8 mouse cellular contexts compared by ENCODE assay signal in genomic region chr10:95183051-95183450, GRCm38 (mm10).
DNase-seq lines count a peak whose midpoint lies in the region; ATAC-seq lines count a peak whose summit lies in the region.

No protein-coding gene starts in this region.

- intact Hi-C loops in heart, postnatal 10 days (cut with DNase I) = no loop called here
- intact Hi-C loops in left cerebral cortex, postnatal 4 days (cut with DNase I) = no loop called here

- H3K4me1 ChIP-seq in midbrain, embryonic 13.5 days (replicated peaks) = no peaks in the 10 kb centered on the region

- no peaks in the 10 kb centered on the region for H3K27me3 ChIP-seq in midbrain, embryonic 13.5 days

- no peak overlapping the region for H3K27ac ChIP-seq in midbrain, embryonic 13.5 days

- H3K4me2 ChIP-seq in midbrain, embryonic 13.5 days (replicated peaks) = no peak overlapping the region

- no peaks in the 10 kb centered on the region for H3K9me3 ChIP-seq in midbrain, embryonic 13.5 days

- H3K9ac ChIP-seq in midbrain, embryonic 13.5 days (replicated peaks) = no peak overlapping the region

- peak; percentile 80 for DNase-seq in adrenal gland, postnatal 10 days
- no peak for DNase-seq in adrenal gland, postnatal 4 days (ENCODE audit: low spot score in 2 of 2)
- DNase-seq in urinary bladder, postnatal 25 days (ENCODE audit: low spot score) = peak; percentile 25
- no peak for DNase-seq in urinary bladder, postnatal 10 days (ENCODE audit: low spot score)
- peak; percentile 68 to 70 for DNase-seq in heart, postnatal 10 days
- peak; percentile 95 for DNase-seq in left cerebral cortex, postnatal 4 days
- DNase-seq in testis, postnatal 10 days (ENCODE audit: low spot score) = peak; percentile 65

- H3K36me3 ChIP-seq in midbrain, embryonic 13.5 days = no peaks in the 10 kb centered on the region

- ATAC-seq in midbrain, embryonic 13.5 days = no peak

- WGBS in midbrain, embryonic 13.5 days = 71% methylated on average over 4 of the region's 4 CpGs

- no peak overlapping the region for H3K4me3 ChIP-seq in midbrain, embryonic 13.5 days (replicated peaks)

Comparison
In these comparisons a context has a peak if more than half of its experiments do, and no peak if none do; other contexts are left out.
1. DNase-seq: peak in adrenal gland, postnatal 10 days (single experiment), urinary bladder, postnatal 25 days (single experiment), heart, postnatal 10 days (2 of 2), left cerebral cortex, postnatal 4 days (single experiment) and testis, postnatal 10 days (single experiment); none in adrenal gland, postnatal 4 days (0 of 2) and urinary bladder, postnatal 10 days (single experiment).